Mouse (Mus musculus): ENCODE measurements around the gene Inpp5f.

DNA sequence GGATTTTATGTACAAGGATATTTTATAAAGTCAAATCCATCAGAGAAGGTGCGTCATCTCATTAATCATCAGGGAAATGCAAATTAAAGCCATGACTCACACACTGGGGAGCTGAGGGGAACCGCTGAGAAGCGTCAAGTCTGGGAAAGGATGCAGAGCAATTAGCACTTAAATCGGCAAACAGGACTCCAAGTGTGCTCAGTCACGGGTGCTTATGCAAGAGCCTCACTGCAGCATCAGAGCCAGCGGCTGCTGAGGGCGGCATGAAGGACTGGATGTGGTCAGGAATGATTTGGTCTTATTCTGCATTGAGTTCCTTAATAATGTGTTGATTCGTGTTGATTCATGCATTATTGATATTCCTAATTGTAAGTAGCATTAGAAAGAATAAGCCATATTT, 60.8 kb downstream of the Inpp5f start:
- TF ChIP-seq CTCF (IDR thresholded peaks at IDR 0.05; ENCODE audit: low read depth) (no peak), EP300 (IDR thresholded peaks at IDR 0.05; ENCODE audit: low read depth) (no peak)

All from liver, postnatal 0 days (tissue).